Mouse (Mus musculus): ENCODE measurements around the gene Snhg11. TPM values are rescaled to one million over a fixed set of nuclear protein-coding genes. Genes with fewer than 3 reads are reported as not detected.

The Snhg11 gene
- 100 to 1,000 TPM; 566 to 626 TPM for total RNA-seq (2021)
- long read RNA-seq, experiment 1, full-length matches to known transcripts = 19 of 189 reads
- long read RNA-seq, experiment 1, partial matches to known transcripts = 26 of 189 reads
- long read RNA-seq, experiment 1, other reads (novel, unspliced or antisense) = 144 of 189 reads
- long read RNA-seq, experiment 2, full-length matches to known transcripts = 15 of 185 reads
- long read RNA-seq, experiment 2, partial matches to known transcripts = 28 of 185 reads
- long read RNA-seq, experiment 2, other reads (novel, unspliced or antisense) = 142 of 185 reads

DNA sequence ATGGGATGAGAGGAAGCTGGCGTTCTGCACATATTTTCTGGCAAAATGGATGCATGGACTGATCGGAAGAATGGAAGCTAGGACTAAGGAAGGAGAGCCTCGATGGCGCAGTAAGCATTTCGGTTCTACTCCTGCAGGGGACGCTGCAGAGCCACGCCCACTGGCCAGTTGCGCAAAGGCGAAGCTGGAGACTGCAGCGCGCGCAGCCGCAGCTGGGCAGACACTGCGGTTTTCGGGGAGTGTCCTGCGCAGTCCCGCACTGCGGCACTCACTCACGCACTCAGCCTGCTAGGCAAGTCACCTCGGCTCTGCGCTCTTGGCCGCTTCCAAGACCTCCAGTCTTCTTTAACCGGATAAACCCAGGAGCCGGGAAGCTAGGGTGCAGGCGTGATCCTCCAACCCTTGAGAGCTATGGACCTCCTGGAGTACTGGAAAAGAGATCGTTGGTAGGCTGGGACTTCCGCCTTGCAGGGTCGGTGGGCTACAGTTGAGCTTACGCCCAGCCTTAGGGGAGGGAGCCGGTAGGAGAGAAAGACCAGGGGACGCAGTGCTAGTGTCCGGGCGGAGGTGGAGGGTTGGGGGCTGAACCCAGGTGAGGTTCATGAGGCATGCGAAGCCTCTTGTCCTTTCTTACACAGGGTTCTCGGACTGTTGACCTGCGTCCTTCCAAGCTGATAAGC, at the start of gene Snhg11:
Snhg11 (plus strand) TSS at position 196 of the 680 bp plus-strand sequence.
- Histone ChIP-seq H3K4me3 (peak within 1 kb of the TSS; percentile 75), H3K27ac (peak within 1 kb of the TSS; percentile 91)
- TF ChIP-seq CTCF (conservative IDR thresholded peaks at IDR 0.05) = peak; percentile 91
- peak; percentile 85 to 91 for DNase-seq (ENCODE audit: low spot score in 2 of 2)

- Histone ChIP-seq H3K4me3 (no peak overlapping the region), H3K27ac (no peak overlapping the region)
- no peak for TF ChIP-seq CTCF (conservative IDR thresholded peaks at IDR 0.05)
- no peak for DNase-seq (ENCODE audit: low spot score in 2 of 2)
Measured at GRCm38 (mm10) chr2:158334356-158334755, 41.1 kb upstream of the Snhg11 start.

- no peak for DNase-seq (ENCODE audit: low spot score in 2 of 2)
- TF ChIP-seq CTCF (conservative IDR thresholded peaks at IDR 0.05) = no peak
- H3K4me3 ChIP-seq = no peak overlapping the region
Measured at GRCm38 (mm10) chr2:158337698-158338097, 37.7 kb upstream of the Snhg11 start.

DNA sequence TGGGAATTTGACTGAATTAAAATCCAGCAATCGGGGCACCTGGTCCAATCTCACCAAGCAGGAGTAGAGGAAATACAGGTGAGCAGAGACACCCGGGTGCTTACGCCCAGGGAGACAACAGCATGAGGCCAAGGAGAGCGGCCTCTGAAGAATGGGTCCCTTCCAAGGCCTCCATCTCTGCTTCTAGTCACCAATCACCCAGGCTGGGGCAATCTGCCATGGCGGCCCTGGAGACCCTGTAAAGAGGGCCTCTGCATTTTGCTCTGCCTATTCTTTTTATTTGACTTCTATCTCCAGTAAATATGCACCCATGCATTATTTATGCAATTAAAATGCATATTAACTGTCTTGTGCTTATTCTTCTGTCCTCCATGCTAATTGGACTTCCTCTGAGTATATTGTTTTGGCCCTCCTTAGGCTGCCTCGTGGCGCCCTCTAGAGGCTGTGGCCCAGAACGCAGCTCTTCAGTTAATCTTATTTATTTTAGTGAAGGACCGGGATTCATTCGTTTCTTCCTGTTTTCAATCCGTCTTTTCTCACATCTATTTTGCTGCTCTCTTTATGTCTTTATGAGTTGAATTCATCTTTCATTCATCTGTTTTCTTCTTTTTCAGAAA, 35.4 kb upstream of the Snhg11 start:
- peak in 1 of 2 experiments; percentile 74 for DNase-seq (ENCODE audit: low spot score in 2 of 2)
- Histone ChIP-seq H3K27ac (no peak overlapping the region), H3K4me3 (no peak overlapping the region)
- peak; percentile 98 for TF ChIP-seq CTCF (conservative IDR thresholded peaks at IDR 0.05)

More at GRCm38 (mm10) chr2:158337698-158338097, 37.7 kb upstream of the Snhg11 start:
- no peak overlapping the region for H3K27ac ChIP-seq

GRCm38 (mm10) chr2:158341324-158341723, 34.1 kb upstream of the Snhg11 start:
- H3K4me3 ChIP-seq = no peak overlapping the region
- TF ChIP-seq CTCF (conservative IDR thresholded peaks at IDR 0.05) = no peak
- DNase-seq (ENCODE audit: low spot score in 2 of 2) = no peak
- no peak overlapping the region for H3K27ac ChIP-seq

DNA sequence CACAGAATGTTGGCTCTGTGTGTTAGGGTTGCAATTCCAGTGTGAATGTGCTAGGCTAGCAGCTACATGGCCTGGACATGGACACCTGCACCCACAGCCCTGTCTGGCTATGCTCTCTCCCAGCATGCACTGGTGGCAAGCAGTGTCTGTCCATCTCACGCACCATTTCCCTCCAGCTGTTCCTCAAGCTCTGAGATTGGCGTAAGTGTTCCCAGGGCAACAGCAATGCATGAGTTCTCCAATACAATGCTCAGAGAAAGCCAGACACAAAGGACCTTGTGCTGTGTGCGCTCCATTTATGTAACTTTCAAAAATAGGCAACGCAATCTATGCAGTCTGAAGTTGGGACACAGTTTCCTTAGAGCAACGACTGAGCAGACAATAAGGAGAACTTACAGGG, 31.9 kb upstream of the Snhg11 start:
- no peak for DNase-seq (ENCODE audit: low spot score in 2 of 2)
- TF ChIP-seq CTCF (conservative IDR thresholded peaks at IDR 0.05) = no peak
- Histone ChIP-seq H3K4me3 (no peak overlapping the region), H3K27ac (no peak overlapping the region)

DNA sequence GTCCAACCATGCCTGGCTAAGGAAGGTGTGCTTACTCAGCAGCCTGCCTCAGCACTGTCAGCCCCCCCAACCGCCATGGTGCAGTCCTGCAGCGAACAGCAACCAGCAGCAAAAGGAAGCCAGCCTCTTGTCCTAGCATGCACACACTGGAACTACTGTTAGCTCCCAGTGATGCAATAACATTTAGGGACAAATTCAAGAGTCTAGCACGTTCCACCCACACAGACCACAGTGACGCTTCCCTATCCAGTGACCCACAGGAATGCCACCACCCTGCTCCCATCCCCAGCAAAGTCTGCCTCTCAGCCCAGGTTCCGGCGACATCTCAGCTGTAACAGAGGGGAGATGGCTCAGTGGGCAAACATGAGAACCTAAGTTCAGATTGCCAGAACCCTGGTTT, 29.0 kb upstream of the Snhg11 start:
- DNase-seq (ENCODE audit: low spot score in 2 of 2) = no peak
- Histone ChIP-seq H3K27ac (no peak overlapping the region), H3K4me3 (no peak overlapping the region)
- no peak for TF ChIP-seq CTCF (conservative IDR thresholded peaks at IDR 0.05)

DNA sequence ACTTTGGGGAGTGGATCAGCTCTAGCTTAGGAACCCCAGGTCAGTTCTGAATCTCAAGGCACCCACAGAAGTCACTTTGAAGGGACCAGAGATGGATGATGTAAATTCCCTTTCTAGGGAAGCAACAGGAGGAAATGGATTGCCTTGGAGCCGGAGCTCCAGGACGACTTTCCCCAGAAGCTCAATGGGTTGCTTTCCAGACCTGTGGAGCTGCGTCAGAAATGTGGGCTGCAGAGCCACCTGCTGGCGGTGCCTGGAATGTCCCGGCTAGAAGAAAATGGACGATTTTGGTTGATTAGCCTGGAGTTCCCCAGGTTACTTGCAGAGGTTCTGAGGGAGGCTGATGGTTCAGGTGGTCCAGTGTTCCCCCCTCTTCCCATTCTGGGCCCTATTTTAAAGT, 27.6 kb upstream of the Snhg11 start:
- peak; percentile 49 to 77 for DNase-seq (ENCODE audit: low spot score in 2 of 2)
- Histone ChIP-seq H3K4me3 (no peak overlapping the region), H3K27ac (no peak overlapping the region)
- TF ChIP-seq CTCF (conservative IDR thresholded peaks at IDR 0.05) = peak; percentile 92

DNA sequence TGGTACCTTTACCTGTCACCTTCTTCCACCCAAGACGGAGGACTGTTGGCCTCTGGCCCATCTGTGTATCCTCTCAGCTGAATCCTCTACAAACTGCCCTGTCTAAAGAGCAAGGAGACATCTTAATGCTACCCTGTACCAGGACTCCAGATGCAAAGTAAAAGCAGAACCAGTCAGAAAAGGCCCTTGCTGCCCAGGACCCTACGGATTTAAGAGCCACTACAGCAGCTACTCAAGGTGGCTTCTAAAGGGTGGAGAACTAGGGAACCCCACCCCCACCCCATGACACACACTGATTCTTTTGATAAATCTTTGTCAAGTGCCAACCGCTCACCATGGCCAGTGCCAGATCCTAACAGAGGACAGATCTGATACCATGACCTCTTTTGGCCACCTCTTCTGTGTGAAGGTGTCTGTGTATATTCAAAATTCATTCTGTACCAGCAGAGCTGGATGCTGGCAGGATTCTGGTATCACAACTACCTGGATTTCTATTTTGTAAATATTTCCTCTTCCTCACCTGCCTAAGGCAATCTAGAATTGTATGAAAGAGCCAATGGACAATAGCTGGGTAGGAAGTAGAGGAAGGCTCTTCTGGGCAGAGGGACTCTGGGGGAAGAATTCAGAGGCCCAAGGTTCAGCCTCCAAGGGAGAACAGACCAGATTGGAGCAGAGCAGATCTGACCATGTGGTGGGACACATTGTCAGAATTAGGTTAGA, 22.5 kb upstream of the Snhg11 start:
- no peak for TF ChIP-seq CTCF (conservative IDR thresholded peaks at IDR 0.05)
- no peak for DNase-seq (ENCODE audit: low spot score in 2 of 2)
- H3K4me3 ChIP-seq = no peak overlapping the region
- no peak overlapping the region for H3K27ac ChIP-seq

- TF ChIP-seq CTCF (conservative IDR thresholded peaks at IDR 0.05) = peak; percentile 58
- no peak overlapping the region for H3K4me3 ChIP-seq
- no peak overlapping the region for H3K27ac ChIP-seq
- DNase-seq (ENCODE audit: low spot score in 2 of 2) = no peak
Measured at GRCm38 (mm10) chr2:158354348-158355114, 20.9 kb upstream of the Snhg11 start.

- no peak for TF ChIP-seq CTCF (conservative IDR thresholded peaks at IDR 0.05)
- no peak overlapping the region for H3K27ac ChIP-seq
- H3K4me3 ChIP-seq = no peak overlapping the region
- DNase-seq (ENCODE audit: low spot score in 2 of 2) = no peak
Measured at GRCm38 (mm10) chr2:158355238-158355637, 20.2 kb upstream of the Snhg11 start.

DNA sequence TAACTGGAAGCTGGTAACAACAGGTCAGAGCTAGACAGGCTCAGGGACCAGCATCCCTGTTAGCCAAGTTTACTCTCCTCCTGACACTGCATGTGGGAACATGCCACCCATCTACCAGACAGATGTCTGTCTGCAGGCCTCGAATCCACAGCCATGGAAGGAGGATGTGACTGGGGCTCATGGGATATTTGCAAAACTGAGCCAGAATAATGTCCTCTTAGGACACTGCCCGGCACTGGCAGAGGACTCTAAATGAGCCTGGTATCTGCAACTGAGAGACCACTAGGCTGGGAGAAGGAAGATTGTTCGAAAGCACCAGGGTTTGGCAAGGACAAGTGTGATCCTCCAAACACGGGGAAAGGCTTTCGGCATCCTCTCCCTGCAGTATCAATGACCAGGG, 19.3 kb upstream of the Snhg11 start:
- no peak for TF ChIP-seq CTCF (conservative IDR thresholded peaks at IDR 0.05)
- no peak for DNase-seq (ENCODE audit: low spot score in 2 of 2)
- Histone ChIP-seq H3K4me3 (no peak overlapping the region), H3K27ac (no peak overlapping the region)

Measured in layer of hippocampus, adult 2 months (tissue).